Mouse (Mus musculus) stomach, postnatal 0 days (tissue): ENCODE measurements around the gene Hes5.

Source experiments
- CTCF ChIP-seq: IDR thresholded peaks from 2 replicates; pipeline ENCODE4 v1.5.1; 2016; ENCODE audit warnings: antibody characterized with exemption, low read depth, mild to moderate bottlenecking, moderate library complexity
- EP300 ChIP-seq: optimal IDR thresholded peaks from 2 replicates; pipeline ENCODE3; 2016; ENCODE audit warnings: antibody characterized with exemption

DNA sequence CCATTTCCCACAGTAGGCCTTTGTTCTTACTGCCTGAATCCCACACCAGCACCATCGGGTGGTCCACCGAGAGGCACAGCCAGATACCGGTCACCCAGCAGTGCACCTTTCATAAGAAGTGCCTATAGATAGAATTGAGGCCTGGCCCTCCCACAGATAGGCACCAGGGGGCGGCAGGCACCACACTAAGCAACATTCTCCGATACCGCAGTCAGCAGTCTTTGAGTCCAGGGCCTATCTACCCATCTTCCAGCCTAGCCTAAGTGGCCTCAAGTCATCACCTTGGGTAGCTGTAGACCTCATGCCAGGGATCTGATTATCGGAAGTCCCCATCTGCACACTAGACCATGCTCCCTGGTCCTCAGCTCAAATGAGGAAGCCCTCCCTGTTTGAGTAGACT lies 20.8 kb downstream of the Hes5 start:
- TF ChIP-seq CTCF (peak; percentile 87), EP300 (no peak)
